Mouse (Mus musculus) CH12.LX (cell line): ENCODE measurements at regions not wholly inside any gene's neighbourhood (a gene's known extent, or its start where the extent isn't known, plus 50 kb on each side); places are given as distances from the start of the nearest gene placed in this dataset.

ENCODE experiments used
- DNase-seq: peaks from one replicate; pipeline ENCODE4 v3.0.0-alpha.2; 2013; ENCODE audit errors: extremely low read depth
- H3K27ac ChIP-seq: 2 replicates; pipeline ENCODE4 v1.5.1; 2012; ENCODE audit warnings: low read depth, mild to moderate bottlenecking, control low read depth, moderate library complexity; ENCODE audit not compliant: insufficient read depth
- H3K27me3 ChIP-seq: replicated peaks from 2 replicates; pipeline ENCODE3; 2012; ENCODE audit warnings: inconsistent platforms
- H3K36me3 ChIP-seq, 2 experiments: replicated peaks in 1 of 2; 2 replicates each; pipeline versions ENCODE3 to v1.6.1; 2012; ENCODE audit warnings: inconsistent platforms in 1 of 2, low read length in 1 of 2, mild to moderate bottlenecking in 1 of 2, mixed read lengths in 1 of 2, moderate library complexity in 1 of 2; ENCODE audit not compliant: control insufficient read depth in 1 of 2, insufficient read depth in 1 of 2
- H3K4me1 ChIP-seq, 2 experiments: 2 replicates each; pipeline ENCODE4 v1.6.1; 2012; ENCODE audit warnings: inconsistent platforms in 1 of 2, moderate library complexity in 1 of 2; ENCODE audit not compliant: insufficient read depth in 2 of 2, control insufficient read depth in 1 of 2
- H3K4me2 ChIP-seq: 2 replicates; pipeline ENCODE4 v1.6.1; 2012; ENCODE audit warnings: low read depth, mild to moderate bottlenecking, control low read depth; ENCODE audit not compliant: poor library complexity, insufficient read depth, severe bottlenecking
- H3K4me3 ChIP-seq, 3 experiments: fragments of 150-350 bp in 1 of 3; sonication (generic) in 1 of 3; replicated peaks in 1 of 3; 2 replicates each; pipeline versions ENCODE3 to v1.5.1; 2011 to 2012; ENCODE audit warnings: low read depth in 2 of 3, low read length in 2 of 3, mild to moderate bottlenecking in 2 of 3, moderate library complexity in 2 of 3, control low read depth in 1 of 3, improper control_type of control experiment in 1 of 3, inconsistent platforms in 1 of 3, mixed read lengths in 1 of 3; ENCODE audit not compliant: poor library complexity in 1 of 3
- H3K79me2 ChIP-seq: replicated peaks from 2 replicates; pipeline ENCODE4 v1.6.1; 2012; ENCODE audit warnings: mild to moderate bottlenecking, moderate library complexity; ENCODE audit not compliant: control insufficient read depth, poor library complexity, insufficient read depth, severe bottlenecking; ENCODE audit errors: extremely low read depth
- H3K9ac ChIP-seq: 2 replicates; pipeline ENCODE4 v1.6.1; 2012; ENCODE audit warnings: low read depth, mild to moderate bottlenecking, control low read depth, moderate library complexity; ENCODE audit not compliant: insufficient read depth
- H3K9me3 ChIP-seq: replicated peaks from 2 replicates; pipeline ENCODE3; 2012; ENCODE audit warnings: low read length, inconsistent platforms, mixed read lengths
- BHLHE40 ChIP-seq: IDR thresholded peaks from 2 replicates; pipeline ENCODE4 v1.6.1; 2011; ENCODE audit warnings: mild to moderate bottlenecking, low read depth, low read length, improper control_type of control experiment
- CHD2 ChIP-seq: IDR thresholded peaks from 2 replicates; pipeline ENCODE4 v1.6.1; 2011; ENCODE audit warnings: low read length, improper control_type of control experiment
- HCFC1 ChIP-seq: IDR thresholded peaks from 2 replicates; pipeline ENCODE4 v1.6.1; 2012; ENCODE audit warnings: low read depth, mild to moderate bottlenecking, inconsistent platforms, low read length, improper control_type of control experiment
- IRF4 ChIP-seq: IDR thresholded peaks from 2 replicates; pipeline ENCODE4 v1.6.1; 2014; ENCODE audit warnings: low read depth, mild to moderate bottlenecking, inconsistent platforms, low read length, improper control_type of control experiment
- JUN ChIP-seq: IDR thresholded peaks from 2 replicates; pipeline ENCODE4 v1.6.1; 2011; ENCODE audit warnings: low read depth, mild to moderate bottlenecking, low read length, improper control_type of control experiment, moderate library complexity; ENCODE audit not compliant: insufficient read depth
- JUND ChIP-seq: conservative IDR thresholded peaks from 2 replicates; pipeline ENCODE4 v1.6.1; 2011; ENCODE audit warnings: low read depth, low read length, improper control_type of control experiment
- MXI1 ChIP-seq: IDR thresholded peaks from 2 replicates; pipeline ENCODE4 v1.6.1; 2011; ENCODE audit warnings: mild to moderate bottlenecking, low read depth, low read length, improper control_type of control experiment
- MYC ChIP-seq: IDR thresholded peaks from 2 replicates; pipeline ENCODE4 v1.6.1; 2011; ENCODE audit warnings: low read depth, mild to moderate bottlenecking, improper control_type of control experiment, low read length
- NRF1 ChIP-seq: IDR thresholded peaks from 2 replicates; pipeline ENCODE4 v1.6.1; 2014; ENCODE audit warnings: low read depth, mild to moderate bottlenecking, inconsistent platforms, low read length, improper control_type of control experiment, moderate library complexity
- PAX5 ChIP-seq: IDR thresholded peaks from 2 replicates; pipeline ENCODE4 v1.6.1; 2012; ENCODE audit warnings: low read length, inconsistent platforms, mixed read lengths
- RCOR1 ChIP-seq: conservative IDR thresholded peaks from 2 replicates; pipeline ENCODE4 v1.6.1; 2012; ENCODE audit warnings: low read depth, mild to moderate bottlenecking, inconsistent platforms, low read length, improper control_type of control experiment
- SMC3 ChIP-seq: IDR thresholded peaks from 2 replicates; pipeline ENCODE4 v1.6.1; 2011; ENCODE audit warnings: low read depth, low read length, improper control_type of control experiment
- TBP ChIP-seq: conservative IDR thresholded peaks from 2 replicates; pipeline ENCODE4 v1.6.1; 2011; ENCODE audit warnings: low read depth, low read length, improper control_type of control experiment
- TCF12 ChIP-seq: IDR thresholded peaks from 2 replicates; pipeline ENCODE4 v1.6.1; 2014; ENCODE audit warnings: low read depth, mild to moderate bottlenecking, inconsistent platforms, low read length, improper control_type of control experiment
- UBTF ChIP-seq: IDR thresholded peaks from 2 replicates; pipeline ENCODE4 v1.6.1; 2012; ENCODE audit warnings: low read depth, mild to moderate bottlenecking, inconsistent platforms, low read length, improper control_type of control experiment, moderate library complexity
- ZNF384 ChIP-seq: IDR thresholded peaks from 2 replicates; pipeline ENCODE4 v1.6.1; 2012; ENCODE audit warnings: low read depth, low read length, improper control_type of control experiment, inconsistent platforms
- dilution Hi-C: fragments of 300-500 bp; cut with MboI; formaldehyde crosslinking; loops from 2 replicates; pipeline ENCODE4 v1.14.3; 2020; ENCODE audit warnings: low sequenced_read_pairs; ENCODE audit not compliant: extremely low pct_unique_long_range_greater_than_20kb, extremely low pct_ligation_motif_present
- in situ Hi-C: fragments of 300-500 bp; cut with MboI; formaldehyde crosslinking; loops from 3 replicates; pipeline ENCODE4 v1.14.3; 2019; ENCODE audit warnings: low sequenced_read_pairs, low pct_ligation_motif_present, low pct_unique_long_range_greater_than_20kb, mixed read lengths

GRCm38 (mm10) chr2:50964062-50964461 is 184.8 kb downstream of the Rnd3 start:
- in situ Hi-C loops = no loop called here

GRCm38 (mm10) chr2:50961049-50961448 is 187.9 kb downstream of the Rnd3 start:
- no peaks in the 10 kb centered on the region for H3K9me3 ChIP-seq
- no peak overlapping the region for H3K9ac ChIP-seq
- no peak overlapping the region for H3K4me3 ChIP-seq
- in situ Hi-C loops (no loop called here), dilution Hi-C loops (no loop called here)
- H3K4me1 ChIP-seq = peaks cover 0 to 10% of the 10 kb centered on the region in 2 experiments; a peak in 2 of 4 replicates
- DNase-seq = no peak
- H3K27me3 ChIP-seq = no peaks in the 10 kb centered on the region
- no peak overlapping the region for H3K4me2 ChIP-seq
- H3K27ac ChIP-seq = no peak overlapping the region
- H3K36me3 ChIP-seq = no peaks in the 10 kb centered on the region
- no peak for TF ChIP-seq BHLHE40
- TF ChIP-seq PAX5 = no peak
- H3K79me2 ChIP-seq = no peaks in the 10 kb centered on the region

More at GRCm38 (mm10) chr2:50964062-50964461, 184.8 kb downstream of the Rnd3 start:
- TF ChIP-seq CHD2 (no peak), RCOR1 (no peak), TBP (no peak), BHLHE40 (no peak), IRF4 (no peak), HCFC1 (no peak), NRF1 (no peak), PAX5 (no peak), UBTF (no peak), SMC3 (no peak), MXI1 (no peak), MYC (no peak), JUND (no peak), TCF12 (no peak), ZNF384 (no peak), JUN (no peak)
- H3K79me2 ChIP-seq = no peaks in the 10 kb centered on the region
- H3K27ac ChIP-seq = no peak overlapping the region
- no peaks in the 10 kb centered on the region for H3K9me3 ChIP-seq
- no peak overlapping the region for H3K4me3 ChIP-seq
- H3K4me1 ChIP-seq = peaks cover 0 to 10% of the 10 kb centered on the region in 2 experiments; a peak in 2 of 4 replicates
- no peaks in the 10 kb centered on the region for H3K27me3 ChIP-seq
- DNase-seq = peak; percentile 59
- H3K36me3 ChIP-seq = no peaks in the 10 kb centered on the region
- H3K9ac ChIP-seq = no peak overlapping the region
- dilution Hi-C loops = no loop called here
- no peak overlapping the region; the same call in 1 of the 2 replicates for H3K4me2 ChIP-seq
